Mouse (Mus musculus) liver, adult 2 months (tissue): Measurements from ENCODE around the gene Rabgap1.

Experiments used
- CTCF ChIP-seq: fragments of 200-500 bp; IDR thresholded peaks from 2 replicates; pipeline ENCODE4 v1.5.1; 2011; ENCODE audit warnings: low read depth, low read length, control low read depth
- POLR2A ChIP-seq: fragments of 200-500 bp; IDR thresholded peaks from 2 replicates; pipeline ENCODE4 v1.6.1; 2011; ENCODE audit warnings: low read length, control low read depth; ENCODE audit not compliant: insufficient read depth; ENCODE audit errors: extremely low read depth

DNA sequence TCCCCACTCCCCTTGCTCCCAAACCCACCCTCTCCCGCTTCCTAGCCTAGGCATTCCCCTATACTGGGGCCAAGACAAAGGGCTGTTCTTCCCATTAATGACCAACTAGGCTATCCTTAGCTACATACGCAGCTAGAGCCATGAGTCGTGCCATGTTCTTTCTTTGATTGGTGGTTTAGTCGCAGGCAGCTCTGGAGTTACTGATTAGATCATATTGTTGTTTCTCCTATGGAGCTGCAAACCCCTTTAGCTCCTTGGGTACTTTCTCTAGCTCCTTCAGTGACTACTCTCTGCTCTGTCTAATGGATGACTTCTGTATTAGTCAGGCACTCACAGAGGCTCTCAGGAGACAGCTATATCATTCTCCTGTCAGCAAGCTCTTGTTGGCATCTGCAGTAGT, 54.2 kb downstream of the Rabgap1 start:
- no peak for TF ChIP-seq CTCF
- TF ChIP-seq POLR2A = no peak
